Mouse (Mus musculus) liver, adult 2 months (tissue): ENCODE data around the gene Cd36. TPM values are rescaled to one million over a fixed set of nuclear protein-coding genes. Genes with fewer than 3 reads are reported as not detected.
A peak's percentile ranks its signal among the peaks of the same experiment; 100 is the strongest.

Experiments
- DNase-seq: peaks from one replicate; pipeline ENCODE4 v3.0.0-alpha.2; 2011; ENCODE audit warnings: low read depth, low spot score; ENCODE audit errors: extremely low read depth
- H3K27ac ChIP-seq: fragments of 200-500 bp; replicated peaks from 2 replicates; pipeline ENCODE4 v1.5.1; 2012; ENCODE audit warnings: low read depth, mild to moderate bottlenecking, control low read depth, inconsistent platforms, low read length; ENCODE audit not compliant: insufficient read depth
- H3K27me3 ChIP-seq: fragments of 200-500 bp; 2 replicates; pipeline ENCODE4 v1.6.1; 2012; ENCODE audit warnings: mild to moderate bottlenecking, moderate library complexity, low read length, inconsistent platforms; ENCODE audit not compliant: control insufficient read depth, insufficient read depth
- H3K36me3 ChIP-seq: fragments of 200-500 bp; 2 replicates; pipeline ENCODE4 v1.6.1; 2012; ENCODE audit warnings: low read length, inconsistent platforms; ENCODE audit not compliant: control insufficient read depth, insufficient read depth
- H3K4me1 ChIP-seq: fragments of 200-500 bp; 2 replicates; pipeline ENCODE4 v1.6.1; 2011; ENCODE audit warnings: low read length; ENCODE audit not compliant: control insufficient read depth, insufficient read depth
- H3K4me3 ChIP-seq: fragments of 200-500 bp; 2 replicates; pipeline ENCODE4 v1.5.1; 2011; ENCODE audit warnings: low read depth, mild to moderate bottlenecking, control low read depth, low read length, moderate library complexity; ENCODE audit not compliant: insufficient read depth
- H3K79me2 ChIP-seq: fragments of 200-500 bp; 2 replicates; pipeline ENCODE4 v1.6.1; 2012; ENCODE audit warnings: inconsistent platforms, mild to moderate bottlenecking, low read length, moderate library complexity; ENCODE audit not compliant: control insufficient read depth, insufficient read depth
- H3K9ac ChIP-seq: fragments of 200-500 bp; 2 replicates; pipeline ENCODE4 v1.6.1; 2012; ENCODE audit warnings: low read depth, mild to moderate bottlenecking, control low read depth, inconsistent platforms, low read length
- CTCF ChIP-seq: fragments of 200-500 bp; IDR thresholded peaks from 2 replicates; pipeline ENCODE4 v1.5.1; 2011; ENCODE audit warnings: low read depth, low read length, control low read depth
- POLR2A ChIP-seq: fragments of 200-500 bp; IDR thresholded peaks from 2 replicates; pipeline ENCODE4 v1.6.1; 2011; ENCODE audit warnings: low read length, control low read depth; ENCODE audit not compliant: insufficient read depth; ENCODE audit errors: extremely low read depth
- WGBS: fragments of 180-500 bp; shearing (Covaris S2); methylation state at CpG from one replicate; pipeline ENCODE4 v1.1.7; 2018; 5-methylcytosine and 5-hydroxymethylcytosine counted together
- polyA plus RNA-seq: library from polyadenylated mRNA; depleted of rRNA; stranded (reverse); fragments of >200 nt; gene quantifications from 2 replicates; pipeline ENCODE4 v1.2.3, GENCODE M21; 2012
- total RNA-seq: library from RNA; depleted of rRNA; stranded (reverse); fragments of >200 nt; gene quantifications from 2 replicates; pipeline ENCODE4 v1.2.3, GENCODE M21; 2014

Gene Cd36
- total and polyA plus RNA-seq, 2 experiments, result 3.6 to 73.3 TPM

- Histone ChIP-seq H3K79me2 (no peaks in the 10 kb centered on the region), H3K27ac (no peak overlapping the region), H3K36me3 (no peaks in the 10 kb centered on the region), H3K27me3 (no peaks in the 10 kb centered on the region), H3K4me3 (no peak overlapping the region), H3K4me1 (no peaks in the 10 kb centered on the region; the same call in 1 of the 2 replicates), H3K9ac (no peak overlapping the region)
- DNase-seq, result no peak
- TF ChIP-seq CTCF (no peak), POLR2A (no peak)
- 76% methylated on average over 1 of the region's 1 CpGs for WGBS
Observed at GRCm38 (mm10) chr5:17889291-17889690, 690 bp upstream of the Cd36 start.

- DNase-seq, result no peak
- H3K9ac ChIP-seq, result no peak overlapping the region
- peaks cover 3% of the 10 kb centered on the region; the same call in 1 of the 2 replicates for H3K4me1 ChIP-seq
- H3K4me3 ChIP-seq, result no peak overlapping the region
- no peak overlapping the region for H3K27ac ChIP-seq
- 78% methylated on average over 3 of the region's 3 CpGs for WGBS
- TF ChIP-seq CTCF (no peak), POLR2A (no peak)
- H3K36me3 ChIP-seq, result no peaks in the 10 kb centered on the region
- H3K27me3 ChIP-seq, result no peaks in the 10 kb centered on the region
- H3K79me2 ChIP-seq, result no peaks in the 10 kb centered on the region
Observed at GRCm38 (mm10) chr5:17886377-17886776, 2.2 kb downstream of the Cd36 start.

- Histone ChIP-seq H3K27me3 (no peaks in the 10 kb centered on the region), H3K79me2 (no peaks in the 10 kb centered on the region), H3K9ac (no peak overlapping the region), H3K4me1 (peaks cover 9% of the 10 kb centered on the region; the same call in 1 of the 2 replicates), H3K4me3 (no peak overlapping the region), H3K36me3 (no peaks in the 10 kb centered on the region), H3K27ac (no peak overlapping the region)
- TF ChIP-seq CTCF, result no peak
- TF ChIP-seq POLR2A, result no peak
- 10% methylated on average over 3 of the region's 3 CpGs for WGBS
- peak; percentile 53 for DNase-seq
Observed at GRCm38 (mm10) chr5:17883357-17883875, 5.2 kb downstream of the Cd36 start.

GRCm38 (mm10) chr5:17881542-17881896 is 7.1 kb downstream of the Cd36 start:
- DNase-seq, result peak; percentile 85

GRCm38 (mm10) chr5:17880799-17881541 is 7.6 kb downstream of the Cd36 start:
- no peaks in the 10 kb centered on the region for H3K36me3 ChIP-seq
- no peaks in the 10 kb centered on the region for H3K27me3 ChIP-seq
- no peaks in the 10 kb centered on the region for H3K79me2 ChIP-seq
- no peak overlapping the region for H3K27ac ChIP-seq
- peak; percentile 82 for DNase-seq
- no peak overlapping the region for H3K9ac ChIP-seq
- peaks cover 14% of the 10 kb centered on the region for H3K4me1 ChIP-seq
- no peak overlapping the region for H3K4me3 ChIP-seq
- no peak for TF ChIP-seq POLR2A
- TF ChIP-seq CTCF, result no peak
- 50% methylated on average over 4 of the region's 4 CpGs for WGBS

More at GRCm38 (mm10) chr5:17881542-17881896, 7.1 kb downstream of the Cd36 start:
- no peaks in the 10 kb centered on the region for H3K79me2 ChIP-seq
- H3K4me3 ChIP-seq, result no peak overlapping the region
- peaks cover 14% of the 10 kb centered on the region for H3K4me1 ChIP-seq
- H3K27ac ChIP-seq, result no peak overlapping the region
- H3K27me3 ChIP-seq, result no peaks in the 10 kb centered on the region
- H3K9ac ChIP-seq, result no peak overlapping the region
- H3K36me3 ChIP-seq, result no peaks in the 10 kb centered on the region
- 57% methylated on average over 2 of the region's 2 CpGs for WGBS
- TF ChIP-seq POLR2A (no peak), CTCF (no peak)

GRCm38 (mm10) chr5:17879924-17880323 is 8.7 kb downstream of the Cd36 start:
- no peaks in the 10 kb centered on the region for H3K79me2 ChIP-seq
- H3K4me1 ChIP-seq, result peaks cover 14% of the 10 kb centered on the region
- H3K27ac ChIP-seq, result no peak overlapping the region
- no peaks in the 10 kb centered on the region for H3K27me3 ChIP-seq
- no peak overlapping the region for H3K4me3 ChIP-seq
- no peak for DNase-seq
- no peak overlapping the region for H3K9ac ChIP-seq
- WGBS, result 79% methylated on average over 1 of the region's 1 CpGs
- H3K36me3 ChIP-seq, result no peaks in the 10 kb centered on the region
- TF ChIP-seq POLR2A, result no peak
- TF ChIP-seq CTCF, result no peak
